Mouse (Mus musculus) testis, adult 2 months (tissue): ENCODE results near the gene Gstm7.

ENCODE experiments used
- CTCF ChIP-seq: fragments of 200-500 bp; IDR thresholded peaks from 2 replicates; pipeline ENCODE4 v1.5.1; 2012; ENCODE audit warnings: low read depth, mild to moderate bottlenecking, inconsistent platforms, low read length, moderate library complexity; ENCODE audit not compliant: control insufficient read depth, insufficient read depth, insufficient replicate concordance
- POLR2A ChIP-seq: fragments of 200-500 bp; IDR thresholded peaks from 2 replicates; pipeline ENCODE4 v1.6.1; 2012; ENCODE audit warnings: low read depth, mild to moderate bottlenecking, inconsistent platforms, low read length, moderate library complexity; ENCODE audit not compliant: control insufficient read depth

DNA sequence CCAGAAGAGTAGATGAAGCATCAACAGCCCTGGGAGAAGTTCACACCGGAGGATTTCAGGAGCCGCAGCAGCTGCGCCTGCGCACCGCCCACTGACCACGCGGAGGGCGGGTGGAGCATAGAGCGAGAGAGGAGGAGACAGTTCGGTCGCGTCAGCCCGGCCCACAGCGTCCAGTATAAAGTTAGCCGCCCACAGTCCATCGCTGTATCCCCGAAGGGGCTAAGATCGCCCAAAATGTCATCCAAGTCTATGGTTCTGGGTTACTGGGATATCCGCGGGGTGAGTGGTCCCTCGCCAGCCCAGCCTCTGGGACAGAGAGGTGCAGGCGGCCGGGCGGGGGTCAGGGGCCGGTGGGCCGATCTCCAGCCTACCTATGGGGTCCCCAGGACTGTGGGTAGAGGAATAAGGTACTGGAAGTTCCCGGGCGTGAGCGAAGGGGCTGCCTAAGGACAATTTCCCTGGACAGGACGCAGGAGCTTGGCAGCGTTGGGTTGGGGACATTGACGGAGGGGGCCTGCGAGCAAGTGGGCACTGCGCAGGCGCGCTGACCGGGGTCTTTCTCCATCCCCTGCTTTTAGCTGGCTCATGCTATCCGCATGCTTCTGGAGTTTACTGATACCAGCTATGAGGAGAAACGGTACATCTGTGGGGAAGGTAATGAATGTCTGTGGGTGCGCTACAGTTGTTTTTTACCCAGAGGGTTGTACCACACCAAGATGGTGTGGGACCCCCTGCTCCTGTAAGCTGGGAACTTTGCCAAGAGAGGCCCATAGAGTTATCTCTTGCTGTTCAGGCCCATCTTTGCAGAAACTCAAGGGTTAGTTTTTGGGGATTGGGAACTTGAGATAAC is 35.7 kb downstream of the Gstm7 start, which contains the start of gene Gstm5:
- TF ChIP-seq CTCF (no peak), POLR2A (peak; percentile 97)
